Mouse (Mus musculus) brain, embryonic 14.5 days (tissue): ENCODE results near the gene Kcnj16.

Experiments used
- CTCF ChIP-seq: fragments of 200-500 bp; IDR thresholded peaks from 2 replicates; pipeline ENCODE4 v1.5.1; 2012; ENCODE audit warnings: inconsistent platforms, mild to moderate bottlenecking, moderate library complexity, borderline replicate concordance; ENCODE audit not compliant: insufficient read depth, insufficient read length; ENCODE audit errors: extremely low read depth
- POLR2A ChIP-seq: fragments of 200-500 bp; IDR thresholded peaks from 2 replicates; pipeline ENCODE4 v1.6.1; 2012; ENCODE audit warnings: mild to moderate bottlenecking, inconsistent platforms, borderline replicate concordance; ENCODE audit not compliant: poor library complexity, insufficient read depth, insufficient read length, severe bottlenecking; ENCODE audit errors: extremely low read depth

GRCm38 (mm10) chr11:110942280-110942679 lies 25.6 kb upstream of the Kcnj16 start:
- TF ChIP-seq CTCF (no peak), POLR2A (no peak)
